Mouse (Mus musculus): ENCODE measurements around the gene B4galt3. TPM values are rescaled to one million over a fixed set of nuclear protein-coding genes. Genes with fewer than 3 reads are reported as not detected.

B4galt3 gene
- total RNA-seq, 2 experiments from 2014 or later: 59.7 to 64.1 TPM

DNA sequence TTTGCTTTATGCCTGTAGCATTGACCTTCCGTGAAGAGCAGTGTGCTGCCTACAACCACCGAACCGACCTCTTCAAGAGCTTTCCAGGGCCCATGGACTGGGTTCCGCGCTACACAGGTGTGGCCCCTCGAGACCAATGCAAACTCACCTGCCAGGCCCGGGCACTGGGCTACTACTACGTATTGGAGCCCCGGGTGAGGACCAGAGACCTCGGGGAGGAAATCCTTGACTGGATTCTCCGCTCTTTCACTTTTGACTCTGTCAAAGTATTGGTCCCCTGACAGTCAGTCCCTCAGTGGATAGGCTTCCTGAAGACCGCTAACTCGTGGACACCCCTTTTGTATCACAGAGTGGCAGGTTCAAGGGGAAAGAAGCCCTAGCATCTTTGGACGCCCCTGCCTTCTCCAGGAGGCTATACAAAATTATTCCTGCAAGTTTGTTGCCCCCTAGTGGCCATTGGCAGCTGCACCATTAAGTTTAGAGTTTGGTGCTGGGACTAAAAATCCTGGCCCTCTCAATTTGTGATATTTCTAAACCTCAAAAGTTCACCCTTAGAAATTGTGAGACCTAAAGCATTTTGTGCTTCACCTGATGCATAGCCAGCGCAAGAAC is 13.1 kb upstream of the B4galt3 start:
- DNase-seq (ENCODE audit: extremely low spot score in 1 of 2, low spot score in 2 of 2): peak in 1 of 2 experiments; percentile 72

DNA sequence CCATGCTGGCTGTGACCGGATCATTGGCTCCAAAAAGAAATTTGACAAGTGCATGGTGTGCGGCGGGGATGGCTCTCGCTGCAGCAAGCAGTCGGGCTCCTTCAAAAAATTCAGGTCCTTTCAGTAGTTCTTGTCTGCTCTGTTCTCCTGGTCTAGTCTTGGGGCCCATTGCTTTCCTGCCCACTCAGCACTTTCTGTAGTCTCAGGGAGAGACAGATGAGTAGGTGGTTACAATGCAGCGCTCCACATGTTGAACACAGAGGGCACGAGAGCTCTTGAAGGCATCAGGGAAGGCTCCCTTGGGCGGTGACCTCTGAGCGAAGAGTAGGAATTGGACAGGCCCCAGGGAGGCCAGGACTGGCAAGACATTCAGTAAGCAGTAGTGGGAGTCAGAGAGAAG is 12.3 kb upstream of the B4galt3 start:
- intact Hi-C loops (cut with DNase I): loop anchor here (10.0 kb wide), 1 partner anchor 363 kb away; no protein-coding TSS in a partner anchor
- DNase-seq (ENCODE audit: extremely low spot score in 1 of 2, low spot score in 2 of 2): no peak

More for the DNA sequence above, 13.1 kb upstream of the B4galt3 start:
- intact Hi-C loops (cut with DNase I): loop anchor here (10.0 kb wide), 1 partner anchor 362 kb away; no protein-coding TSS in a partner anchor

DNA sequence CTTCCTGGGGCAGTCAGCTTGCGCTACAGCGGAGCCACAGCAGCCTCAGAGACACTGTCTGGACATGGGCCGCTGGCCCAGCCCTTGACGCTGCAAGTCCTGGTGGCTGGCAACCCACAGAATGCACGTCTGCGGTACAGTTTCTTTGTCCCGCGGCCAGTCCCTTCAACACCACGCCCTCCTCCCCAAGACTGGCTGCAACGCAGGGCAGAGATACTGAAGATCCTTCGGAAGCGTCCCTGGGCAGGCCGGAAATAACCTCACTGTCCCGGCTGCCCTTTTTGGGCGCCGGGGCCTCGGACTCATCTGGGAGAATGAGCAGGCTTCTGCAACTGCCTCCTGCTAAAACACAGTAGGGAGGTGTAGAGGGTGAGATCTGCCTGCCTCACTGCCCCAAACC is 11.2 kb upstream of the B4galt3 start:
- intact Hi-C loops (cut with DNase I): loop anchor here (10.0 kb wide), 1 partner anchor 364 kb away; no protein-coding TSS in a partner anchor
- no peak for DNase-seq (ENCODE audit: extremely low spot score in 1 of 2, low spot score in 2 of 2)

DNA sequence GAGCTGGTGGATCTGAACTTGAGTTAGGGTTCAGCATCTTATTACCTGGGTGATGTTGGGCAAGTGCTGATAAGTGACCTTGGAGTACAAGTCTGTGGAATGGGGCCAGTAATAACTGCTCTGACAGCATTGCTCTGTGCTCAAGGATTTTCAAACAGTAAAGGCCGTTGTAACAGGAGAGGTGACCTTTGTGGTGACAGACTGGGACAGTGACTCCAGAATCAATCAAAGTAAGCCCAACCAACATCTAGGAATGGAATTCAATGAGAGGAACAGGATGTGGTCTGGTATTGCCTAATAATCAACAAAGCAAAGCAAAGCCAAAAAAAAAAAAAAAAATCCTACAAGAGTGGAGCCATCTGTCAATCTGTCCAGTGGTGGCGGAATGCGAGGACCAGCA is 9.8 kb upstream of the B4galt3 start:
- intact Hi-C loops (cut with DNase I): no loop called here
- no peak for DNase-seq (ENCODE audit: extremely low spot score in 1 of 2, low spot score in 2 of 2)

DNA sequence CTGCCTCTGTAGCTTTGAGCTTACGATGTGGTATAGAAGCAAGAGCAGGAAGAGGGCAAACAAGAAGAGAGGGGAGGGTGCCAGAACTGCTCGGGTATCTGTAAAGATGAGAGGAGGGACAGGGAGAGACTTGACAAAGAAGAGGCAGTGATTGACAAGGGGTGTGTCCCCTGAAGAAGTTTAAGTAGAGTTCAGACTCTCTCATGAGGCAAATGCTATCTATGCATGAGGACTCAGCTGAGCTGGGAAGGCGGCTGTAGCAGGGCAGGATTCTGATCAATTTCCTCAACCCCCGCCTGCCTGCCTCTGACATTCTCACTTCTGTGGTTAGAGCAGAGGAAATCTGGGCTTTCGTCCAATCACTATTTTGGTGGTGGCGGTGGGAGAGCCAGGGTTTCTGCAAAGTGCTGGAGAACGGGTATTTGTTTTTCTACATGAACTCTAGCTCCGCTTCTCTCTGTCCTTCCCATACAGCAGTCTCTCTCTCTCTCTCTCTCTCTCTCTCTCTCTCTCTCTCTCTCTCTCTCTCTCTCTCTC is 7.5 kb upstream of the B4galt3 start:
- peak; percentile 84 to 89 for DNase-seq (ENCODE audit: extremely low spot score in 1 of 2, low spot score in 2 of 2)
- intact Hi-C loops (cut with DNase I): no loop called here

DNA sequence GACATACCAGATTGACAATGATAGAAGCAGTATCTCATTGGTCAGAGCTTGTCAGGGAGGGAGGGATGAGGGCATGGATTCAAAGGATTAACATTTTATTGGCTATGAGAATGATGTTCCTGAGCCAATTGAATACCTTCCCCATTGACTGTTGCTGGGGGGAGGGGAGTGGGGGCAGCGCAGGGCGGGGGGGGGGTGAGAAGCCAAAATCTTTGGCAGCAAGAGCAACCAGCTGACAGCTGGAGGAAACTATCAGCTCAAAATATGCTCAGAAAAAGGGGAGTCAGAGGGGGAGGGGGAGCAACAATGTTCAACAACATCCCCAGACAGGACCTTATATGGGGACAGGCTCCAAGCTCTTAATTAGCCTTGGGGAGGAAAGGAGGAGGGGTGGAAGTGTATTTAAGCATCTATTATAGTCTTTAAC is 6.9 kb upstream of the B4galt3 start:
- DNase-seq (ENCODE audit: extremely low spot score in 1 of 2, low spot score in 2 of 2): peak in 1 of 2 experiments; percentile 73
- intact Hi-C loops (cut with DNase I): no loop called here

DNA sequence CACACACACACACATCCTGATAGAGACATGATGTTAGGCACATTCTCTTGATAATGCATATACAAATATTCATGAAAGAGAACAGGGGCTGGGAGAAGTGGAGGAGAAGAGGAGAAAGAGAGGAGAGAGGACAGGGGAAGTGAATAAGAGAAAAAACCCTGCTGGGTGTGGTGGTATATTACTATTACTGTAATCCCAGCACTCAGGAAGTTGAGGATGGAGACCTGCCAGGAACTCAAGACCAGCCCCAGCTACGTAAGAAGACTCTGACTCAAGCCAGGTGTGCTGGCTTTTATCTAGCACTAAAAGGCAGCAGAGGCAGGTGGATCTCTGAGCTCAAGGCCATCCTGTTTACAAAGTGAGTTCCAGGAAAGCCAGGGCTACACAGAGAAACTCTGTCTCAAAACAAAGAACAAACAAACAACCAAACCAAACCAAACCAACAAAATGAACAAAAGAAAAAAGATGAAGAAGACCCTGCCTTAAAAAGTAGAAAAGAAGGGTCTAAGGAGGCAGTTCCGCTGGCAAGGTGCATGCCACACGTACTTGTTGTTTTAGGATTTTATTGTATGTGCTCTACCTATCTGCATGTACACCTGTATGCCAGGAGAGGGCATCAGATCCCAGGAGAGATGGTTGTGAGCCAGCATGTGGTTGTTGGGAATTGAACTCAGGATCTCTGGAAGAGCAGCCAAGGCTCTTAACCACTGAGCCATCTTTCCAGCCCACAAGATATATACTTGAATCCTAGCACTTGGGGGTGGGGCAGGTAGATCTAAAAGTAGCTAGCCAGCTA is 6.3 kb upstream of the B4galt3 start:
- no peak for DNase-seq (ENCODE audit: extremely low spot score in 1 of 2, low spot score in 2 of 2)
- intact Hi-C loops (cut with DNase I): no loop called here

DNA sequence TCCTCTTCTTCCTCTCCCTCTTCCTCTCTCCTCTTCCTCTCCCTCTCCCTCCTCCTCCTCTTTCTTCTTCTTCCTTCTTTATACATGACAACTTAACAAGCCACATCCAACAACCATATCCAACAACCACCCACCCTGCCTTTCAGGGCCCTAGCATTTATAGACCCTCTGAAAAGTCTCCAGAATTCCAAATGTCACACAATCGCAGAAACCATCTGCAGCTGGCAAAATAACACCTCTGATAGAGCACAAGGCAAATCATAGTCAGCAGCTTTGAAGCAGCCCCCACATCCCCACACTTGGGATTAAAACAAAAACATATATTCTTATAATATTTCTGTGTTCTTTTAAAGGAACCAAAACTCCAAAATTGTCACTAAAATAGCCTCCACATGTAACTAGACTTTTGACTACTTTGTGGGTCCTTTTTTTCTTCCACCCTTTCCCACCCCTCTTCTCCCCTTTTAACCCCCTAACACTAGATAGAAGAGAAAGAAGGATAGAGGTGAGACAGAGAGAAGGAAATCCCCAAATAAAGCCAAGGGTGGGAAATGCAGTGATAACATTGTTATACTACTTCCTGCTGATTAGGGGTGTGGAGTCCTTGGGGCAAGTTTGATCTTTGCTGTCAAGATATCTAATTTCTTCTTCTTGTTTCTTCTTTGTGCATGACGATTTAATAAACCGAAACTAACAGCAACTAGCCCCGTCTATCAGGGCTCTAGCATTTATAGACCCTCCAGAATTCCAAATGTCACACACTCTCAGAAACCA is 4.0 kb upstream of the B4galt3 start:
- intact Hi-C loops (cut with DNase I): no loop called here
- no peak for DNase-seq (ENCODE audit: extremely low spot score in 1 of 2, low spot score in 2 of 2)

DNA sequence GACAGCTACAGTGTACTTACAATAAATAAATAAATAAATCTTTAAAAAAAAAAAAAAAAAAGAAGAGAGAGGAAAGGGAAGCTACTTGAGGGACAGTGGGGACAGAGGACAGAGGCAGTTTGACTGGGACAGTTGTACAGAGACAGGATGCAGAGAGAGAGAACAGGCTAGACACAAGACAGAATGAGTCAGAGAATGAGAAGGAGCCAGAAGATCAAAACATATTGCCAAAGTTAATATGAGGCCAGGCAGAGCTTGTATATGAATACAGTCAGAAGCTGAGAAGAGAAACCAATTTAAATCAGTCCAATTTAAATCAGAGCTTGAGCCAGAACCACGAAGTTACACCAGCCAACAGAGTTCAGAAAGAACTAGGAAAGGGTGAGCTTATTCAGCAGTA is 1.8 kb upstream of the B4galt3 start:
- no peak for DNase-seq (ENCODE audit: extremely low spot score in 1 of 2, low spot score in 2 of 2)
- intact Hi-C loops (cut with DNase I): no loop called here

DNA sequence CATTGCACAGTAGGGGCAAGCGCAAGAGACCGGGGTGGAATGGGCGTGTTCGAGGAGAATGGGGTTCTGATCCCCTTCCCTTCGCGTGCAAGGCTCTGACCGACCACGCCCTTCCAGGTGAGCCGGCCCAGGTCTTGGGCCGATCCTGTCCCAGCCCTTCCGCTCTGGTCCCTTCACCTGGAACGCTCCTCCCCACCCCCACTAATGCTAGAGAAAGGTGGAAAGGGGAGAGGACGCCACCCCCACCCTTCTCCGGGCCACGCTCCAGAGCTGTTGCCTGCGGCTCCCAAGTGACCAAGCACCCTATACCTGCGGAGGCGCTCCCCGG is 409 bp downstream of the B4galt3 start:
- DNase-seq (ENCODE audit: extremely low spot score in 1 of 2, low spot score in 2 of 2): peak in 1 of 2 experiments; percentile 56
- intact Hi-C loops (cut with DNase I): no loop called here

DNA sequence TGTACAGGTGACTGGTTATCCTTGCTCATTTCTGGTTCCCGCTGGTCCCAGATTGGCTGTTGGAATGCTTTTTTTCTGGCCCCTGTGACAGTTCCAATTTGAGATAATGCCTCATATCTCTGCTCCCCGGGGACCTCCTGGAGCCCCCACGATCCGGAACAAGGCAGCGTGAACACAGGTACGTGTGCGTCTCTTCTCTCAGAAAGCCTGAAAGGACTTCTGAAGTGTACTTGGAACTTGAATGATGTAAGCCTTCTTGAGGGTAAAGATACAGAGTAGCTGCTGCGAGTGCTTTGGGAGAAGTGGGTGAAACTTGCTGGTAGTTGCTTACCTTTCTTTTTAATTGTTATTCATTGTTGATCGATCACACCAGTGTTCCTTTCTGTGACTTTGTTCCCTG is 1.1 kb downstream of the B4galt3 start:
- intact Hi-C loops (cut with DNase I): no loop called here
- DNase-seq (ENCODE audit: extremely low spot score in 1 of 2, low spot score in 2 of 2): no peak

DNA sequence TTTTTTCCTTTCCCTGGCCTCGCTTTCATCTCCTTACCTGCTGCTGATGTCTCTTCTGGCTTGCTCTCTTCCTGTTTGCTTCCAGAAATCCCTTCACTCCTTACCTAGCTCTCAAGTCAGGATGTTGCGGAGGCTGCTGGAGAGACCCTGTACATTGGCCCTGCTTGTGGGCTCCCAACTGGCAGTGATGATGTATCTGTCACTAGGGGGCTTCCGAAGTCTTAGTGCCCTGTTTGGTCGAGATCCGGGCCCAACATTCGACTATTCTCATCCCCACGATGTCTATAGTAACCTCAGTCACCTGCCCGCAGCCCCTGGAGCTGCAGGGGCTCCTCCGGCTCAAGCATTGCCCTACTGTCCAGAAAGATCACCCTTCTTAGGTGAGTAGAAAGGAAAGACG is 1.5 kb downstream of the B4galt3 start:
- DNase-seq (ENCODE audit: extremely low spot score in 1 of 2, low spot score in 2 of 2): no peak
- intact Hi-C loops (cut with DNase I): no loop called here

DNA sequence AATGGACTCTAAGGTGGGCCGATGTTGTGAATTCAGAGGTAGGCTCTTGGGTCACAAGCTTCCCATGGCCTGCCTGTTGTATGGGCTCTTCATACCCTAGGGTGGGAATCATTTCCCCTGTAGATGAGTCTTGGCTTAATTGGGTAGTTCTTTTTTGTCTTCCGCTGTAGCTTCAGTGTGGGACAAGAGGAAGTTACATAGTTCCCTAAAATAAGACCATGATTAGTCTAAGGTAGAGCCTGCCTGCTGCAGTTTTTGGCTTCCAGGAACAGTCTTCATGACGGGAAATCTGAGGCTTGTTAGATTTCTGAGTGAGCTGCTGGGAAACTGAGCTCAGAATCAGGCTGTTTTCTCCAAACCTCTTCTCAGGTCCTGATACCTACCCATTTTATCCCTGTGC is 2.0 kb downstream of the B4galt3 start:
- DNase-seq (ENCODE audit: extremely low spot score in 1 of 2, low spot score in 2 of 2): no peak
- intact Hi-C loops (cut with DNase I): no loop called here

DNA sequence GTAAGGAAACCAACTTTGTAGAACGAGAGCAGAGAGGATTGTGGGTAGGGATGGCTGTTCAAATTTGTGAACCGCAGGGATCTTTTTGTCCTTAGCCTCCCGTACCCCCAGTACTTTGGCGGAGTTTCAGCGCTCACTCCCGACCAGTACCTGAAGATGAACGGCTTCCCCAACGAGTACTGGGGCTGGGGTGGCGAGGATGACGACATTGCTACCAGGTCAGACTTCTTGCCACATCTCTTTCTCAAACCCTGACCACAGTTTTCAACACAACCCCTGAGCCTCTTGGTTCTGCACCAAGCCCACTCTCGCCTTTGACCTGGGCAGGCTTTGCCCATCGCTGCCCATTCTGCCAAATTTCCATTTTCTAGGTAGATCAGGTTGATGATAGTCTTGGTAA is 4.0 kb downstream of the B4galt3 start:
- DNase-seq (ENCODE audit: extremely low spot score in 1 of 2, low spot score in 2 of 2): no peak
- intact Hi-C loops (cut with DNase I): no loop called here

DNA sequence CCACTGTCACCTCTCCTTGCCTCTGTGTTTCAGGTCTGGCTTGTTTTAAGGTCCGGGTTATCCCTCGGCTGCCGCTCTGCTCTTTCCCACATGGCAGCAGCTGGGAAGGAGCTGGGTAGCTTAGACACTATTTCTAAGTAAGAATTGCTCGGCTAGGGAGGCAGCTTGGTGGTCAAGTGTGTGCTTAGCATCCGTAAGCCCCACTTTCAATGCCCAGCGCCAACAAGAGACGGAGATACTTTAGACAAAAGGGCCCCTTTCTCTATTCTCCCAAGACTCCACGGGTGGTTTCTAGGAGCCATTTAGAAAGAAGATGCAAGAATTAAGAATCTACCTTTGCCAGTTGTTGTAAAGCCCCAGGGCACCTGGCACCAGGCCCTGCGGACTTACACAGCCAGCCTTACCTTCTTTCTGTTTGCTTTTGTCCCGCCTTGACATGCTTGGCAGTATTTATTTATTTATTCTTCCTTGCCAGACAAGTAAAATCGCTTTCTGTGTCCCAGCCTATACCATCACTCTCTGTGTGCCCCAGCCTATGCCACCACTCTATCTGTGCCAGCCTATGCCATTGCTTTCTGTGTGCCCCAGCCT is 5.1 kb downstream of the B4galt3 start:
- intact Hi-C loops (cut with DNase I): no loop called here
- no peak for DNase-seq (ENCODE audit: extremely low spot score in 1 of 2, low spot score in 2 of 2)

DNA sequence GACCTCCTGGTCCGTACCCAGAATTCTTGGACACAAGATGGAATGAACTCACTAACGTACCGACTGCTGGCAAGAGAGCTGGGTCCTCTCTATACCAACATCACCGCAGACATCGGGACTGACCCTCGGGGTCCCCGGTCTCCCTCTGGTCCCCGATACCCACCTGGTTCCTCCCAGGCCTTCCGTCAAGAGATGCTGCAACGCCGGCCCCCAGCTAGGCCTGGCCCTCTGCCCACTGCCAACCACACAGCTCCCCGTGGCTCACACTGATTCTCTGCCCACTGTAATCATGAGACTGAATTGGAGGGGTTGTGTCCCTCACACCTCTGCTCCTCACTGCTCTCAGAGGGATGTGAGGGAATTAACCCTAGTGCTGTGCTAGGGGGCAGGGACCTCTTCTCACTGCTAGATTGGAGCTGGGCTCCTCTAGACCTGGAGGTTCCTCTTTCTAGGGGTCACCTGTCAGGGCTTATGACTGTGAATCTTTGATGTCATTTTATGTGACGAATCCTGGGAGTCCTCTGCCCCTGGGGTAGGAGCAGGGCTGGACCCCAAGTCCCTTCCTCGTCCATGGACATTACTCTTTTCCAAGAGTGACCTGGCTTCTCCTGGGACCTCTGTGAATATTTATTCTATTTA is 6.1 kb downstream of the B4galt3 start:
- intact Hi-C loops (cut with DNase I): no loop called here
- no peak for DNase-seq (ENCODE audit: extremely low spot score in 1 of 2, low spot score in 2 of 2)

DNA sequence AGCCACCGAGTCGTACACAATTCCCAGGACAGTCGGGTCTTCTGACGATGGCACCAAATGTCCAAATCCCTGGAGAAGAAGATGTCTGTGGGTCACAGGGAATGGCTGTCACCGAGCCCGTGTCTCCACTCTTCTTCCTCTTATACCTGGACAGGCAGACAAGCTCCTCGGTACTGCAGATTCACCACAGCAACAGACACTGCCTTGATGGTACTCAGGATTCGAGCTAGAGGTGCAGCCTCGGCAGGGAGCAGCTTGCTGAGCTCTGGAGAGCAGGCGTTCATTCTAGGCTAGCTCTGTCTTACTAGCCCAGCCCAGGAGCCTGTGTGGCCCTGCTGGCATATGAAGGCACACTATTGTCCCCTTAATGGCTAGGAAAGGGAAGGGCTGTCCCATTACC is 7.6 kb downstream of the B4galt3 start:
- no peak for DNase-seq (ENCODE audit: extremely low spot score in 1 of 2, low spot score in 2 of 2)
- intact Hi-C loops (cut with DNase I): no loop called here

DNA sequence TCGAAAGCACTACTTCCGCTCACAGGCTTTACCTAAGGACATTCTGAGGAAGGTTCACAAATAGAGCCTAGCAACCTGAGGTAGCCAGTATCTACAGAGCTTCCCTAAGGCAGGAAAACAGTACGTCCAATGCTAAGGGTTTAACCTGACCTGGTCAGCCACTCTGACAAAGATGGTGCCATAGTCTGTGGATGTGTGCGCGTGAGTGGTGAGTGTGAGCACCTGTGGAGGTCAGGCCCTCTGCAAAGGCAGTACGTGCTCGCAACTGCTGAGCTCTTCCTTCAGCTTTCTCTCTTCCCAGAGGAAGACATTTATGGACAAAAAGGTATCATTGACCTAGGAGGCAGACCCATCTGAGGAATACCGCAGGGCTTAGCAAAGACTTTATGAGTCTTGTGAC is 8.3 kb downstream of the B4galt3 start:
- intact Hi-C loops (cut with DNase I): no loop called here
- no peak for DNase-seq (ENCODE audit: extremely low spot score in 1 of 2, low spot score in 2 of 2)
